Mouse (Mus musculus) ES-E14 (cell line): Measurements from ENCODE around the gene Hoxa13.

Experiments
- CHD2 ChIP-seq: IDR thresholded peaks from 2 replicates; pipeline ENCODE4 v1.6.1; 2014; ENCODE audit warnings: mild to moderate bottlenecking, low read depth, low read length, inconsistent platforms
- HCFC1 ChIP-seq: IDR thresholded peaks from 2 replicates; pipeline ENCODE4 v1.6.1; 2012; ENCODE audit warnings: low read length, inconsistent platforms, borderline replicate concordance; ENCODE audit not compliant: insufficient read depth
- MAFK ChIP-seq: IDR thresholded peaks from 2 replicates; pipeline ENCODE4 v1.6.1; 2014; ENCODE audit warnings: mild to moderate bottlenecking, low read depth, low read length, inconsistent platforms; ENCODE audit not compliant: insufficient read depth

DNA sequence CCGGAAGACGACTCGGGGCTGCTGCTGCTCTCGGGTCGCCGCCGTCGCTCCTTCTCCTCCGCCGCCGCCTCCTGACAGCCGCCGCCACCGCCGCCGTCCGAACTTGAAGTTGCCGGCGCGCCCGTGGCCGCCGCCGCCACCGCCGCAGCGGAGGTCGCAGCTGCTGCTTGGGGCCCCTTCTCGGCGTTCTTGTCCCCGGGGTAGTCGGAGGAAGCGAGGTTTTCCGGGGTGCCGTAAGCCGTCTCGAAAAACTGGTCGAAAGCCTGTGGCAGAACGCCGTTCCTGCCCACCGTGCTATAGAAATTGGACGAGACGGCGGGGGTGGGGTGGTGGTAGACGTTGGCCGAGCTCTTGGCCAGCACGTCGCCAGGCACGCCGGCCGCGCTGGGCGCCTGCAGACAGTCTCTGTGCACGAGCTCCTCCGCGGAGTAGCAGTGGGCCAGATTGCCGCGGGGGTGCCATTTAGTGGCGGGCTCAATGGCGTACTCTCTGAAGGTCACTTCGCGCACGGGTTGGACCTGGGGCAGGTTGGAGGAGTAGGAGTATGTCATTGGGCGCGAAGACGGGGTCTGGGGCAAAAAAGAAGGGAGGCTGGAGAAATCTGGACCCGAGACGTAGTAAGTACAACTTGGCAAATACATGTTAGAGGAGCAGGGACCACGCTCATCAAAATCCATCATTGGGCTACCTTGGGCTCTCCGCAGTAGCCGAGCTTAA is 15.5 kb downstream of the Hoxa13 start:
- no peak for TF ChIP-seq MAFK
- TF ChIP-seq CHD2: no peak
- no peak for TF ChIP-seq HCFC1
